Mouse (Mus musculus) myocyte (in vitro differentiated cells): ENCODE measurements around the gene Ankrd1.

Experiments
- CEBPB ChIP-seq: IDR thresholded peaks from 2 replicates; pipeline ENCODE4 v1.6.1; 2011; ENCODE audit warnings: mild to moderate bottlenecking, moderate library complexity; ENCODE audit not compliant: poor library complexity, insufficient read depth, severe bottlenecking
- E2F4 ChIP-seq: IDR thresholded peaks from one replicate; pipeline ENCODE4 v1.6.1; 2011; ENCODE audit warnings: mild to moderate bottlenecking, control low read depth, moderate library complexity; ENCODE audit not compliant: insufficient read depth
- MYOG ChIP-seq, 3 experiments: IDR thresholded peaks; one replicate each; pipeline ENCODE4 v1.6.1; 2011; ENCODE audit warnings: control low read depth in 2 of 3, low read depth in 2 of 3, mild to moderate bottlenecking in 2 of 3; ENCODE audit not compliant: insufficient read length in 2 of 3, control insufficient read depth in 1 of 3, insufficient read depth in 1 of 3
- POLR2A ChIP-seq: IDR thresholded peaks from one replicate; pipeline ENCODE4 v1.6.1; 2011; ENCODE audit warnings: low read depth, mild to moderate bottlenecking, control low read depth, moderate library complexity; ENCODE audit not compliant: insufficient read length
- POLR2AphosphoS2 ChIP-seq: IDR thresholded peaks from one replicate; pipeline ENCODE4 v1.6.1; 2011; ENCODE audit warnings: low read depth, control low read depth; ENCODE audit not compliant: insufficient read length
- TCF12 ChIP-seq: IDR thresholded peaks from one replicate; pipeline ENCODE4 v1.6.1; 2011; ENCODE audit warnings: mild to moderate bottlenecking, control low read depth; ENCODE audit not compliant: poor library complexity, insufficient read depth, severe bottlenecking
- USF1 ChIP-seq: IDR thresholded peaks from one replicate; pipeline ENCODE4 v1.6.1; 2011; ENCODE audit warnings: low read depth, mild to moderate bottlenecking, control low read depth, moderate library complexity

DNA sequence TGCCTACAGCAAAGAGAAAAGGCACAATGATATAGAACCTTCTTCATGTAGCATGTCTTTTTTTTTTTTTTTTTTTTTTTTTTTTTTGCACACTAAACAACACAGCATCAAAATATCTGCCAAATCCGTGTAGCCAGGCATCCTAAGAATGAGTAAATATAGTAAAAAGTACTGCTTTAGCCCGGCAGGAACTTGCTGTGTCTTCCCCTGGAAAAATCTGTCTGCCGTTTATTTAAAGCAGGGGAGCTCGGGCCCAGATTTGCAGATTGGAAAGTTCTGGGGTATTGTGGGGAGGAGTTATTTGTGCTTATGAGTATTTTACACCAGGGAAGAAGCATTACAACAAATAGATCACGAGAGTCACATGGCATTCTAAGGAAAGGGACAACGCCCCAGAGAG, 12.1 kb upstream of the Ankrd1 start:
- TF ChIP-seq POLR2A = no peak
- TF ChIP-seq USF1 = no peak
- TF ChIP-seq POLR2AphosphoS2 = no peak
- TF ChIP-seq TCF12 = no peak
- no peak for TF ChIP-seq E2F4
- no peak for TF ChIP-seq MYOG (IDR thresholded peaks at IDR 0.05; ENCODE audit: control insufficient read depth in 1 of 3, insufficient read depth in 1 of 3, insufficient read length in 2 of 3, low read depth in 2 of 3)
- TF ChIP-seq CEBPB = no peak
